Mouse (Mus musculus) spleen, postnatal 10 days (tissue): Measurements from ENCODE around the gene Spin1.
"Not testable (repeated sequence)": the region's sequence is repeated elsewhere in the genome, so short reads cannot be mapped to it uniquely, and the experiment has no call there.

Source experiments
- DNase-seq, 2 experiments: peaks; one replicate each; pipeline ENCODE4 v3.0.0; 2021 to 2022; ENCODE audit warnings: low spot score in 2 of 2

Gene Spin1

DNA sequence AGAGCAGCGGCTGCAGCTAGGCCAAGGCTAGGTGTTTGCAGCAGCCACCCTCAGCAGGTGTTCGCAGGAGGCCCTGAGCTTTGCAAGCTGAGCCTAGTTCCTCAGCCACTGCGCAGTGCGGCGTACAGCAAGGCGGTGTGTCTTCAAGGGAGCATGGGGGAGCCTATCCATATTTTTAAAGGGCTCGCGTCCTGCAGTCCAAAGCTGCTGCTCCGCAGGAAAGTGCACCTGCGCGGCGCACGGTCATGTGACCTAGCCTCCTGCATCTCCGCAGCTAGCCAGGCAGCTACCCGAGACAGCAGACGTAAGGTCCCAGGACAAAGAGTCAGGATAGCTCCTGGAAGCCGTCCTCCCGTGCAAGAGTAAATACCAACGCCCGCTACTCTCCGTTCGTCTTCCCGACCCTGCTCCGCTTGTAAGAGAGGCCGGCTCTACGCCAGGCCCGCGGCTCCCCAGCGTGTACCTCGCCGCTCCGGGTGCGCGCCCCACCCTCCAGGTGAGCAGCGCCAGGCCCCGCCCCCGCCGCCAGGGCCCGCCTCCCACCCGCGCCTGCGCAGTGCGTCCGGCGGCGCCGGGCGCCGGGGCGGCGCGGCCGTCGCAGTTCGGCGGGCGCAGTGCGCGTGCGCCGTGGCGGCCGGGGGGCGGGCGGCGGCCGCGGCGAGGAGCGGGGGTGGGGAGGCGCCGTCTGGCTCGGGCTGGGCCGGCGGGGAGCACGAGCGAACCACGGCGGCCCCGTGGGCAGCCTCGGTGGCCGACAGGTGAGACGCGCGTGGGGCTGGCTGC is at the start of gene Spin1:
Spin1 (plus strand) TSS at position 648 of the 783 bp plus-strand sequence.
- peak; percentile 70 to 84 for DNase-seq

DNA sequence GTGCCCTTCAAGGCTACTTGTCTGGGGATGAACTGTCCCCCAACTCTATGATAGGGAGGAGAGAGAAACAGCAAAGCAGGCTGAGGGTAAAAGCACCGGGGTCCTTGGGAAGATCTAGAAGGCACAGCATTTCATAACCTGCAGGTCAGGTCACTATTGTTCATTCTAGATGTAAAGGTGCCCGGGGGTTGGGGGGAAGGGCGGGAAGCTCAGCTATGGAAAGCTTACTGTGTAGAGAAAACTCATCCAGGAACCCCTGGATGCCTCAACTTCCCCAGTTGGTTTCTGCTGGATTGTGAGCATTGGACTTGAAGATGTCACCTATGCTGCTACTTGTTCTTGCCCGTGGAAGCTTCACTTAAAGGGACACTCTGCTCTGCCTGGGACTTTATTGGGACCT is 49.7 kb upstream of the Spin1 start:
- no peak for DNase-seq

DNA sequence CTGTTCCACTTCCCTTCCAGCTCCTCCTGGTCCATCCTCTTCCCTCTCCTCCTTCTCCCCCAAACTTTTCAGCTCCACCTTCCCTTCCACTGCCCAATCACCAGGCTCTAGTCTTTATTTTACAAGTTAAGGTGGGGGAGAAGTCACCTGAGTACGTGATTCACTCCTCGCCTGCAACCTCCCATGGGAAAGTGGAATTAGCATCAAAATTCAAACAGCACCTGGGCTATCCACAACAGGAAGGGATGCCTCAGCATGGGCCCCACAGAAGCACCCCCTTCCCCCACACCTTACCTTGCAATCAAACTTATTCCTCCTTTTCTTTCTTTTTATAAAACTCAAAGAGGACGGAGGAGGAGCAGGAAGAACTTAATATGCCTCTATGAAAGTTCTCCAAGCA is 48.3 kb upstream of the Spin1 start:
- DNase-seq = no peak

- DNase-seq = no peak
Measured at GRCm38 (mm10) chr13:51063024-51063423, 37.7 kb upstream of the Spin1 start.

GRCm38 (mm10) chr13:51063721-51064120 is 37.0 kb upstream of the Spin1 start:
- DNase-seq = no peak

GRCm38 (mm10) chr13:51064429-51064828 is 36.3 kb upstream of the Spin1 start:
- peak in 1 of 2 experiments; percentile 48 for DNase-seq

DNA sequence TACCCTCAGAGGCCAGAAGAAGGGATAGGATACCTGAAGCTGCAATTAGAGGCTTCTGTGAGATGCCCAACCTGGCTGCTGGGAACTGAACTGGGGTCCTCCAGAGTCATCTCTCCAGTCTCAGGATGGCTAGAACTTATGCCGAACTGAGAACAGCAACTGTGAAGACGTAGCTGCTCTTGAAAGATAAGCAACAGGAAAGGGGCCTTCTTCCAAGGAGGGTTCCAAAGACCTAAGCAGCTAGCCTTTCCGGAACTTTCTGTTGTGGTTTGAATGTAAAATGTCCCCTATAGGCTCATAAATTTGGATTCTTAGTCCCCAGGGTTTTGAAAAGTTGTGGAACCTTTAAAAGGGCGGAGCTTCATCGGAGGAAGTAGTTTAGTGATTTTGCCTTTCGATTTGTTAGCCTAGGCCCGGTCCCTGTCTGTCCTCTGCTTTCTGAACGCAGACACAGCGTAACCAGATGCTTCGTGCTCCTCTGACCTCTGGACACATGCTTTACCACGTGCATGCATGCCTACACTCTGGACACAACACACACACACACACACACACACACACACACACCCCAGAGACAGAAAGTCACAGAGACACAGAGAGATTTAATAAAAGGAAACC is 29.5 kb upstream of the Spin1 start:
- no peak for DNase-seq

DNA sequence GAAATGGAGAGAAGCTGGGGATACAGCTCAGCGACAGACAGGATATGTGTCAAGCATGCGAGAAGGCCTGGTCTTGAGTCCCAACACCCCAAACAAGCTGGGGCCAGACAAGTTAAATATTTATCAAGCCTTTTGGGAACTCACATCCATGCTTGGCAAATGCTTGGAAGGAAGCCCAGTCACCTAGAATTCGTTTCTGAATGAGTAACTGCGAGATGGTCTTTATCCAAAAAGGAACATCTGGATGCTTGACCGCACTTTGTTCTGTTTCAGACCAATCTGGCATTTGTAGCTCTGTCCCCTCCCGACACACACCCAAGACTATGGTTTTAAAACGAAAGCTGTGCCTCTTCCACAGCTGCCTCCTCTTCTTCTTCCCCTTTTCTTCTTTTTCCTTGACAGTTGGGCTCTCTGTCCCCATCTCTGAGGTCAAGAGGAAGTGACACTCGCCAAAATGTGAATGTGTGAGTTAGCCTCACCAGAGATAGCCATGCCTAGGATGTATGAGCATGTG is 28.9 kb upstream of the Spin1 start:
- no peak for DNase-seq

DNA sequence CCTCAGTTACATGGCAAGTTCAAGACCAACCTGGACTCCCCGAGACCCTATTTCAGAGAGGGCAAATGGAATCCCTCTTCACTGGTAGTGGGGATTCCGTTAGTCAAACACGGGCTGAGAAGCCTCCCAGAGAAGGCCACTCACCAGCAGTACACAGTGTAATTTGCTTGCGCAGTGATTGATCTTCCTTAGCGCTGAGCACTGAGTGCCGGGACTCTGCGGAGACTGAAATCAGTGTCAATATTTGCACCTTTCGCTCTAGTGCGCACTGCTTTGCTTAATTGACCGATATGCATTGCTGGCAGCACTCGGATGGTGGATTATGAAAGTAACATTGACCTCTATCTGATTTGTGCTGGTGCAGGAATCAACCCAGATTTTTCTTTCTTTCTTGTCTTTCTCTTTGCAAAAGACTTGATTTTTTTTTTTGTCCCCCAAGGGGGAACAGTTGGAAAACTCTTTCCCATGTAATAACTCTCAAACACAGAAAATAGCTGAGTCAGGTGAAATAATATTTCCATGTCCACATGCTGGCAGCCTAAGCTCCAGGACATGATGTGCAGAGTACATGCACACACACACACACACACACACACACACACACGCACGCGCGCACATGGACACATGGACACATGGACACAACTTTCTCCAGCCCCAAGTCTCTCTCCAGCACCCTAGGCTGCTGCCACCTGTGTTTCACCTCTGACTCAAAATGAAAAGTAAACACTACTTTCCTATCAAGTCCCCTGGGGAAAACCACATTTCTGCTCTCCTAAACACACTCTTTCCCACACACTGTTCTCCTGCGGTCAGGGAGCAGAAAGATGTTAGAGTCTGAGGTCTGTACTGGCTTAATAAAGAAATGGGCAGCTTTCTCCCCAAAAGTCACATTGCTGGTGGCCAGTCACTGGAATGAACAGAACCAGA is 27.5 kb upstream of the Spin1 start:
- DNase-seq = no peak

- DNase-seq = no peak
Measured at GRCm38 (mm10) chr13:51074081-51074680, 26.5 kb upstream of the Spin1 start.

DNA sequence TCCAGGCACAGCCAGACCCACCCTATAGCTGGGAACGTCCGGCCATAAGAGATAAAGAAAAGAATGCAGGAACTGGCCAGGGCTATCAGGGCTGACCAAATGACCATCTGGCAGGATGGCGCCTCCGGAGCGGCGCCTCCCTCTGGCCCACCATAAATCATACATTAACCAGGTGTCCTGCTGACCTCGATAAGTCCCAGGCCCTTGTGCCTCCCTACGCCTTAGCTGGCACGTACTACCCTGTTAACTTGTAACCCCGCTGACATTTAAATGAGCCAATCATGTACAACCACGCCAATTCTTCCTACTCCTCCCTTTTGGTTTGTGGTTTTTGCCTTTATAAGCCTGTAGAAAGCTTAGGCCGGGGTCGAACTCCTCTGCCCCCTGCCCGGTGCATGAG is 24.5 kb upstream of the Spin1 start:
- not testable (repeated sequence) for DNase-seq

DNA sequence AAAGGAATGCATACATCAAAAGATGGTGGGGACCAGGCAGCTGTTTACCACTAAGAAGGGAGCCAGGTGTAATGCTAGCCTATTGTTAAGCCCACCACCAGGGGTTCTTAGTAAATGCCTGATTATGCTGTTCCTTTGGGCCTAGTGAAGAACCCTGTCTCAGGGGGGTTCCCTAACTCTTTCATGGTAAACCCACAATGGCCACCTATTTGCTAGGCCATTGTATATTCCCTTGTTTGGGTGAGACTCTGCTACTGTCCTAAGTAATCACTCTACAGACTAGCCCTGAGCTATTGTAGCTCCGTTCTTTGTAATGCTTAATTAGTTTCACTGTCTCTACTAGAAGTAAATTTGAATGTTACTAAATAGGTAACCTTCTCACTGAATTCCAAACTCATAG is 22.1 kb upstream of the Spin1 start:
- DNase-seq = not testable (repeated sequence)

- no peak for DNase-seq
Measured at GRCm38 (mm10) chr13:51080801-51081200, 19.9 kb upstream of the Spin1 start.

- DNase-seq = no peak
Measured at GRCm38 (mm10) chr13:51084241-51084640, 16.4 kb upstream of the Spin1 start.

DNA sequence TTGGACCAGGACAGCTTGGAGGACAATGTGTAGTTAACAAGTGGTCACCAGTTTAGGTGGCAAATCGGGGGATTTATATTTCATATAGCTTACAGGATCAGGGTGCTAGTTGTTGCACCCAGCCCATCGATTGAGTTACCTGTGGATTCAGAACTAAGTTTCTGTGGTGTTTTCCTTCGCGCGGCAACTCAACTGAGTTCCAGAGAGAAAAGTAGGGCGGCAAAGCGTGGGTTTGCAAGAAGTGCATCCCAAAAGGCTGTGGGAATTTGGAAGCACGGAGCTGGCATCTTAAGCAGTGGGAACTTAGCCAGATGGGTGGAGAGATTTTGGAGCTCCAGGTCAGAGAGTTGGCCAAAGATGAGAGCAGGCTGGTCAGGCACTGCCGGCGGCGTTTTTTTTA is 14.7 kb upstream of the Spin1 start:
- no peak for DNase-seq

GRCm38 (mm10) chr13:51087253-51087652 is 13.4 kb upstream of the Spin1 start:
- DNase-seq = no peak

DNA sequence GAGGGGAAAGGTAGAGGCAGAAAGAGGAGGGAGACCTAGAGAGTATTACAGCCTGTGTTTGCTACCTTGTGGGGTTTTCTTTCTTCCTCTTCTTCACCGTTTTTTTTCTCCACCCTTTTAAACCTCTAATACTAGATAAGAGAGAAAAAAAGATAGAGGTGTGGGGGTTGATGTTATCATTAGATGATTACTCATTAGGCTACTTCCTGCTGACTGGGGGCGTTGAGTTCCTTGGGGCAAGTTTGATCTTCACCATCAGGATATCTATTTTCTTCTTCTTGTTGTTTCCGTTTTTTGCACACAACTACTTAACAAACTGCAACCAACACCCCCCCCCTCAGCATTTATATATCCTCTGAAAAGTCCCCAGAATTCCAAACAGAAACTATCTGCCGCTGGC is 12.5 kb upstream of the Spin1 start:
- DNase-seq = no peak

- DNase-seq = no peak
Measured at GRCm38 (mm10) chr13:51089058-51089457, 11.6 kb upstream of the Spin1 start.

DNA sequence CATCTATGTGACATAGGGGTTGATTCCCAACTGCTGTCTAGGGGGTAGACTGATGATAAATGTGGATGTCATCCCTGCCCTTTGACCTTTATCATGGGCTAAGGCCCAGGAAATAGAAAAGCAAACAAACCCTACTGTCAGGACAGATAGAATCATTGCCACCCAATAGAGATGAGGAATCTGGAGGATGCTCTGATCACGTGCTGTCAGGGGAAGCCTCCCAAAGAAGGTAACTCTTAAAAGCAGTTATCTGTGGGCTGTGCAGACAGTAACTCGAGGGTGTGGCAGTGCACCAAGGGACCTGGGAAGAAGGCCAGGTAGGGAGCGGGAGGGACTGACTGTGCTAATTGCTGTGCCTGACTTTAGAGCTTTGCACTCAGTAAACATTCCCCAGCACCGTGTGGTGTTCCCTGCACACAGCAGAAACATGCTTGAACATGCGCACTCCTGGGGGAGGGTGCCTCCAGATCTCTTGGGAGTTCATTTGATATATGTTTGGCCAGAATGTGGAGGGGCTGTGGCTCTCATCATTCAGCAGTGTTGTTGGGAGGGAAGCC is 10.5 kb upstream of the Spin1 start:
- no peak for DNase-seq

DNA sequence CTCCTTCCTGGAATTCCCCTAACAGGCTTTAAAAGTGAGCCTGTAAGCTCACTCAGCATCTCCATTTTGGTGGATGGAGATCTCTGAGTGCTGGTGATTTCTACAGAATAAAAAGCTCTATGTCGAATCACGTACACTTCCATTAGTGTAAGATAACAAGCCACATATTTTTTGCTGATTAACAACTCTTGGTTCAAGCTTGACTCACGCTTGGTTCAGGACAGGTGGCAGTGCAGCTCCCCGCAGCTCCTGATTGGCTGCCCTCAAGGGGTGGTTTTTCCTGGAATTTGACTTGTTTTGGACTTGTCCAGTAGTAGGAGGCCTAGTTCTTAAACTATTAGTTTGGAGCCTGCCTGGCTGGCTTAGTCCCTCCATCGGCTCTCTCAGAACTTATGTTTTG is 7.2 kb upstream of the Spin1 start:
- DNase-seq = no peak
